Mouse (Mus musculus) retina, embryonic 14.5 days (tissue): ENCODE measurements at regions not wholly inside any gene's neighbourhood (a gene's known extent, or its start where the extent isn't known, plus 50 kb on each side); places are given as distances from the start of the nearest gene placed in this dataset.
"Not testable (repeated sequence)": the region's sequence is repeated elsewhere in the genome, so short reads cannot be mapped to it uniquely, and the experiment has no call there.

Source experiments
- DNase-seq: peaks from one replicate; pipeline ENCODE4 v3.0.0-alpha.2; 2015; ENCODE audit warnings: low spot score

DNA sequence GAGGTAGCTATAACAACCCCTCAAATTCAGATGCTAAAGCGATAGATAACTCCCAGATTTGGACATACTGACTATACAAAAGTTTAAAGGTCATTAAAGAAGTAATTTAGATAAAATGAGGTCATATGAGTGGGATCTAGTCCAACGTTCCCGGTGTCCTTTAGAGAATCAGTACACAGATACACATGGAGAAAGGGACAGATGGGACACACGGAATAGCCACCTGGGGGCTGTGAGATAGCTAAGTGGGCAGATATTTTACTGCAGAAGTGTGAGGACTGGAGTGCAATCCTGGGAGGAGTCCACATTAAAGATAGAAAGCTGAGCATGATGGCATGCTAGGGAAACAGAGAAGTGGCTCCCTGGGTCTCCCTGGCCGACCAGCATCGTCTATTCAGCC, 164.1 kb upstream of the Castor2 start:
- no peak for DNase-seq

DNA sequence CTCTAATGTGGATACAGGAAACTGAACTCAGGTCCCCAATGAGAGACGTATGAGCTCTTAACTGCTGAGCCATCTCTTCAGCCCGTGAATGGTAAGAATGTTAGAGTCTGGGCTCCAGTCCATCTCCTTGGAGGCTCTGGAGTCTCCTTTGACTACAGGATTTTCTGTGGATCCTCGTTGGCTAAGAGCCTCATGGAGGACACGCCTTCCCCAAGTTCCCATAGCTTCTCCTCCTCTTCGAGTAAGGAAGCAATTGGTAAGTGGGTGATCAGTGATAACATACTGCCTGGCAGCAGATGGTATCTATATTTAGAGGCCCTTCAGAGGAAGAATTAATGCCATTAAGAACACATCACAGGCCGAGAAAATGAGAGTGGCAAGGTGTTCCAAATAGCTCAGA, 164.5 kb upstream of the Castor2 start:
- no peak for DNase-seq

DNA sequence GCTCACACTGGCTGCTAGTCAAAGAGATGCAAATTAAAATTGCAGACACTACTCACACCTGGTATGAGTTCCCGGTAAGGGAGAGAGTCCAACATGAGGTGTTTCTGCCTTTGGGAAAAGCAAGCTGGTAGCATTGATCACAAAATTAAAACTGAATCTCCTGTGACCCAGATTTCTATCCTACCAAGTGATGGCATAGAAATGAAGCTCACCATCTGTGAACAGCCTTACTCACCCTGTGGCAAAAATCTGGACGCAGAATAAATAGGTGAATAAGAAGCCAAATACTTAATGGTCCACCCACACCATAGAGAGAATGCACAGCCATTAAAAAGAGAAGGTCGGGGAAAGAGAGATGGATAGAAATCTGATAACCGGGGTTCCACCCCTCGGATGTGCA, 169.4 kb upstream of the Castor2 start:
- no peak for DNase-seq

DNA sequence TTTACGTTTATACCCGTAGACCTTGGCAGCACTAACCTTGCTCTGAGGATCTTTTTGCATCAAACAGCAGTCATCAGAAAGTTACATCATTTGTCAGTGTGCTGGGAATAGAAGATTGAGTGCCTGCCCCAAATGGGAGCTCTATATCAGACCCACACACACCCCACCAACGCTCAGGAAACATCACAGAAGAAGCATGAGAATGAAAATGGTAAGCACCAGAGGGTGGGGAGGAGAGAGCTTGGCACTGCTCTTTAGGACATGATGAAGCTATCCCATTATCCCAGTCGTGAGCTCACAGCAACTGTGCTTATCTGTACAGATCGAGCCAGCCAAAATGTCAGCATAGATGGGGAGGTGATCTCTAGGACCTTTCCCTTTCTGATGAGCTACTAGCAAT, 172.5 kb upstream of the Castor2 start:
- no peak for DNase-seq

DNA sequence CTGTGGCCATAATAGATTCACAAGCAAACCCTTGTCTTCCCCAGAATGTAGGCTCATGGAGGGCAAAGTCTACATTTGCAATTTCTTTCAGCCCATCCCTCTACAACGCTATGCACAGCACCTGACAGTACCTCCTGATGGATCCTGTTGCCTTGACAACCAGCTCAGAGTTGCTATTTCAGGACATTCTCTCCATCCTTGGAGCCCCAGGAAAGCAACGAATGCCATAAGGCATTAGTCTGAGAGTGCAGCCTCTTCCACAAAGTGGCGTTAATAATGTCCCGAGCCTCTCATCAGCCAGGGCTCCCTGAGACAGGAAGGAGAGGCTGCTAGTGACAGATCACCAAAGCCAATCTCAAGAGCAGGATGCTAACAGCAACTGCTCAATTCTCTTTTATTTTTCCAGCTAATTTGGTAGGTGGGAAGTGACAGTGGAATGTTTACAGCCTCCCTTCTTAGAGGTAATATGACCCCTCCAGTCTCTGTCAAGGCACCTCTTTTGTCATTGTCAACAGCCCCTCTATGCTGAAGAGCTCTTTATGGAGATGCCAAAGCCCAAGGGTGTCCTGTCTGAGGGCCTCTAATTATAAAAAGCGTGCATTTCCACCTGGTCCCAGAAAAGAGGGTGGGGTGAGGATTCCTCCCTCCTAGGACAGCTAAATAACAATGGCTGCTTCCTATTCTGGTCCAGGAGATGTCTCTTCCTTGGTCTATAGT, 174.2 kb upstream of the Castor2 start:
- peak; percentile 28 for DNase-seq

DNA sequence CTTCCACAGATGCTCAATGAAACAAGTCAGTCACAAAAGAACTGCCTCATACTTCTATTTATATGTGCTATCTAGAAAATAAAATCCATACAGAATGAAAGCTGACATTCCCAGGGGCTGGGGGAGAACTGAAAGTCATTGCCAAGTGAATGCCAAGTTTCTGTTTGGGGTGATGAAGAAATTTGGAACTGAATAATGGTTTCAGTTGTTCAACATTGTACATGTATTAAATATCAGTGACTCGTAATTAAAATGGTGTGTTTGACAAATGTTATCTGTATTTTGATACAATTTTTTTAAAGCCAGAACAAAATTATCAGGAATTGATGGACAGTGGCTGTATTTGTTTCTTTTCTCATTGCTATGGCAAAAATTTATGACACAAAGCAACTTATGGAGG, 177.3 kb upstream of the Castor2 start:
- DNase-seq, result no peak

DNA sequence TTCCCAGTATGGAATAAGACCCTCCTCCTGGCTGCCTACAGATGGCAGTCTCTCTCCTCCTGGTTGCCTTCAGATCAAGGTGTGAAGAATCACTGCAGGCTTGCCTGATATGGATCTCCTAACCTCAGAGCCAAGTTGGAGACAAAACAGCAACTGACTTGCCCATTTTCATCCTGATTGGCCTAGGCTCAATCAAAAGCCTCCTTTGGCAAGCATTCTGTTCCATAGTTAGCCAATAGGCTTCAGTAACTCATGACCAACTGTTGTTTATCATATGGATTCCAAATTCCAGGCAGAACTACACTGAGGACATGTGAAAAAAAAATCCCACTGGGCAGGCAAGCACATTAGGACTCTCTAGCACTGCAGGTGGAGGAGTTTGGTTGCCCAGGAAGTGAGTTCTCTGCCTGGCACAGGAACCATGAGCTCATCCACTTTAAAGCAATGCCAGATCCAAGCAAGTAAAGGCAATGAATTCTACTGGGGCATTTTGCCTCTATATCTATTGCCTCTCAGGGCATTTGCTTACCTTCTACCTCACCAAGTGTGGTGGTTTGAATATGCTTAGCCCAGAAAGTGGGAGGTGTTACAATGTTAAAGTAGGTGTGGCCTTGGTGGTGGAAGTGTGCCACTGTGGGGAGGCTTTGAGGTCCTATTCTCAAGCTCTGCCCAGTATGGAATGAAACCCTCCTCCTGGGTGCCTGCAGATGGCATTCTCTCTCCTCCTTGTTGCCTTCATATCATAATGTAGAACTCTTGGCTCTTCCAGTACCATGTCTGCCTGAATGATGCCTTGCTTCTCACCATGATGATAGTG, 183.6 kb upstream of the Castor2 start:
- DNase-seq, result no peak

DNA sequence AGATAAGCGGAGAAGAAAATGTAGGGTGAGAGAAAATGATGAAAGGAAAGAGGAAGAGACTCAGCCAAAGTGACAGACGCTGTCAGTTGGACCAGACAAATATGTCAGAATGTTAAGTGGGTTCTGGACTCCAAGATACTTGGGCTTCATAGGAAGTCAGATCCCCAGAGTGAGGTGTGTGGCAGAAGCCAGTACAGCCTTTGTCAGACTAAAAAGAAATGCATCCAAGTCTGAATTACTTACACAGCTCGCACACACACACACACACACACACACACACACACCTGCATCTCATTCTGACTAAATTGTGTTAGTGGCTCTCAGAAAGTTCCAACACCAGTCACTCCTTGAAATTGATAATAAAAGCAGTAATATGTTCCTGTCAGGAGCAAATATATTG, 192.1 kb upstream of the Castor2 start:
- DNase-seq, result no peak

DNA sequence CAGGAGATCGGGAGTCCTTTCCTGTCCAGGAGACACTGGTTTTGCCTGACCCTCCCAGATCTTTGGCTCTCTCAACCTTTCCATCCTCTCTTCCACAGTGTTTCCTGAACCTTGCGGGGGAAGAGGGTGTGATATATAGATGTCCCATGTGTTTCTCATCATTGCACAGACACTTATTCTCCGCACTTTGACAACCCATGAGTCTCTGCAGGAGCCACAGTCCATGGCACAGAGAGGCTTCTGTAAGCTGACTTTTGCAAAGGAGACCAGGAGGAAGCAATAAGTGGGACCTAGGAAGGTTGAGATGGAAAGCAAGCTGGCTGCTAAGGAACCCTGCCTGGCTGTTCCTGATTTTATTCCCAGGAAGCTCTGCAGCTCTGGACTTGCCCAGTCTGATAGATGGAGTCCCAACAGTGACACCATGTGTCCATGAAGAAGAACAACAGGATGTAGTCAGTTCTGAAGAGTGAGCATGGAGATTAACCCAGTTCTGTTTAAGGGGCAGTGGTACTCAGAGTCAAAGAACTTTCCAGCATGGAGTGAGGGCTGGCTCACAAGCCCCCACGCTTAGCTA, 201.4 kb upstream of the Castor2 start:
- peak; percentile 69 for DNase-seq

DNA sequence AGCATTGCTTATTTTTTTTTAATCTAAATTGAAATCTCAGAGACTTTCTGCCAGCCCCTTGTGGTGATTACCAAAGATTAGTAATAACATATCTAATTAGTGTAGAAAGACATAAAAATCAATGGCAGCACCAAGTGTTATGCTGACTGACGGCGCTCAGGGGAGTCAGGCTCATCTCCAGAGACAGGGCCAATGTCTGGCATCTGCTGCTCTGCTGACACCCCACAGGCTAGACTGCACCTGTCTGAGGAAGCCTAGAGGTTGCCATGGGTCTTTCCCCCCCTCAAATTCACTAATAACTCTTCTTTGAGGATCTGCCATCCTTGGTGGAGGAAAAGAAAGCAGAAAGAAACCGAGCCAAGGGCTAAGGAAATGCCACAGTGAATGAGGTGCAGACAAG, 208.8 kb upstream of the Castor2 start:
- no peak for DNase-seq

DNA sequence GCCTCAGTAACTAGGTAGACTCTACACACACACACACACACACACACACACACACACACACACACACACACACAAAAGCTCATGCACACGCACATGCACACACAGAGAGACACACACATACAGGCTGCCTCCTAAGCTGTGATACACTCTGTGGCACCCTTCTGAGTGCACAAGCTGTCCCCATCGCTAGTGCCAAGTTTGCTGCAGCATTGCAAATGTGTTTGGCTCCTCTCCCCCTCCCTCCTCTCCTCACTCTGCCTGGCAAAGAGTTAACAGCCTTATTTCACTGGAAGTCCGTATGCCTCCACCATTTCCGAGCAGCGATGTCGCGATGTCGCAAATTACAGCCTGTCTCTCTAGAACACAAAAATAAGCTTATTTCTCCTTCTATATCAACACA, 209.7 kb upstream of the Castor2 start:
- no peak for DNase-seq

DNA sequence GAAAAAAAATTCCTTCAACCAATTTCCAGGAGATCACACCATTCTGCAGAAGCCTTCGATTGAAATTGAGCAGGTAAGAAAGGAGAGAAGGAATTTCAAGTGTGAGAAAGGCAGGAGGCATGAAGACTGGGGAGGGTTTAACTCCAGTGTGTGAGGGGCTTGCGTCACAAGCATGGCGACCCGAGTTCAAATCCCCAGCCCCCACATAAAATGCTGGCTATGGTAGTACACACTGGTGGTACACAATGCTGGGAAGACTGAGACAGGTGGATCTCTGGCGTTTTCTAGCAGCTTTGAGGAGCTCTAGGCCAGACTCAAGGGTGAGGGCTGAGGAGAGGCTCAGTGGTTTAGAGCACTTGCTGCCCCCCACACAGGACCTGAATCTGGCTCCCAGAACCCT, 214.0 kb upstream of the Castor2 start:
- DNase-seq, result no peak

DNA sequence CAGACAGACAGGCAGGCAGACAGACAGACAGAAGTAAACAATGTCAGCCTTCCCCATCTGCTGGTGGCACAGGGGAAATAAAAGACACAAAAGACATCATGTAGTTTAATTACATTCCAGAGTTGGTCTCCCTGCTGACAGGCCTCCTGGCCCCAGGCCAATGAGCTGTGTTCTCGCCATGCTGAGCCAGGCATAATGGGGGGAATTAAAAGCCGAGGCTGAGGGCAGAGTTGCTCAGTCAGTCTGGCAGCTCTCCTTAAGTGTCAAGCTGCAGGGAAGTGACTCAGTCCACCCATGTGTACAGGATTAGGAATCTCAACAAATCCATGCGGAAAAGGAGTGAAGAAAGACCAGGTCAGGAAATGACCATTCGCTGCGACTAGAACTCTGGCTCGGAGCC, 214.5 kb upstream of the Castor2 start:
- DNase-seq, result peak; percentile 70

DNA sequence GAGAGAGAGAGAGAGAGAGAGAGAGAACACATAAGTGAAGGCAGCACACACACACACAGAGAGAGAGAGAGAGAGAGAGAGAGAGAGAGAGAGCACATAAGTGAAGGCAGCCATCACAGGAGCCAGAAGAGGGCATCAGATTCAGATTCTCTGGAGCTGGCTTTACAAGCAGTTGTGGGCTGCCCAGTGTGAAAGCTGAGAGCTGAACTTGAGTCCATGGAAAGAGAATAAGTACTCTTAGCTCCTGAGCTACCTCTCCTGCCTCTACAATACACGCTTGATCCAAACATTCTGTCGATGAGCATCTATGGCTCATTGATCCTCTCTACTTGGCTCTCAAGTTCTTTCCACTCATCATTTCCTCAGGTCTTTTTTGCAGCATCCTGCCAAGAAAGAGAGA, 214.9 kb upstream of the Castor2 start:
- peak; percentile 38 for DNase-seq

DNA sequence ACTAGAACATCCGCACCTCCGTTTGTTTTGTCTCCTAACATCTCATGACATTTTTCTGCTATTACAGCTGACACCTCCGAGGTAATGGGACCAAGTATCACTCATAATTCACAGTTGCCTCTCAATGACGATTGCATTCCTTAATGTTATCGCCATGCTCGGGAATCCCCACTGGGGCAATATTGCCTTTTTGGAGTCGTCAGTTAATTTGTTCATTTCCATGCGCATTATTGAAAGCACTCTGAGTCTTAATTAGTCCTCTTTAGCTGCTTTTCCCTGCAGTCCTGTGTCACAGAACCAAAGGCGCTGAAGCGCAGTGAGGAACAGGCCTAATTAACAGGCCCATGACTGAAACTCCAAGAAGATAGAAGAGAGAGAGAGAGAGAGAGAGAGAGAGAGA, 255.0 kb upstream of the Castor2 start:
- DNase-seq, result peak; percentile 18

DNA sequence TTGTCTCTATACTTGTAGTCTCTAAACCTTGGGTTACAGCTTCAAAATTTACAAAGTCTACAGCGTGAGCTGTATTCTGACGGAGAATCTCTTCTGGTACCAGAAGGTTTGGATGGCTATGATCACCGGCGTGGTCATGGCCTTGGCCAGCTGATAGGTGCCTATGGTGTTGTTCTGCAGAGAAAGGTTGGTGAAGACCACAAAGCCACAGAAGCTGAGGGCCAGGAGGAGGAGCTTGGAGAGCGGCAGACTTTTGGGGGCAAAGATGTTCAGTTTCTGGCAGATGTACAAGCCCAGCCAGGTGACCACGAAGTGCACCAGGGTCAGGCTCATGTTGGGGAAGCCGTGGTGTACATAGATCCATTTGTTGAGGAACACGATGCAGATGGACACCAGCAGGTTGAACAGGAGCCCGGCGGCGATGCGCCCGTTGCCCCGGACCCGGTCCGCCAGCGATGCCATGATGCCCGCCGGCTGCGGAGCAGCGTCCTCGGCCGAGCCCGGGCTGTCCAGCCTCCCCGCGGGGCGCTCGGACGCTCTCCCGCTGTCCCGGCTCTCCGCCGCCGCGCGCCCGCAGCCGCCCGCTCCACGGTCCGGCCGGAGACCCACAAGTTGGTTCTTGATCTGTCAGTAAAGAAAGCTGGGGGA, 257.3 kb upstream of the Castor2 start:
- not testable (repeated sequence) for DNase-seq

DNA sequence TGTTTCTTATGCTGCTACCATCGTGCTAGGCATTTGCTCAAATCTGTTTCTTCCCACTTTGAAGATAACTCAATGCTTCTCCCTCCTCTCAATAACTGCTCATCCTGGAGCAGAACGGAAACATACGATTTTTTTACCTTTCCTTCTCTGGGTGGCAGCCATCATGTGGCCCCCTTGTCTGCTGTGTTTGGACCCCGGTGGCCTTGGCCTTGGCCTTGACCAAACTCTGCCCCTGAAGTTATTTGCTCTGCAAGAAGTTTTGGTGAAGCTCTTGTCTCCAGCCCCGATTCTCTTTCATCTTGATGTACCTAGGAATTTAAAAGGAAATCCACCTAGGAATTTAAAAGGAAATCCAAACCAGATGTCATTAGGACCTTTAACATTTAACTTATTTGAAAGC, 261.2 kb upstream of the Castor2 start:
- no peak for DNase-seq

DNA sequence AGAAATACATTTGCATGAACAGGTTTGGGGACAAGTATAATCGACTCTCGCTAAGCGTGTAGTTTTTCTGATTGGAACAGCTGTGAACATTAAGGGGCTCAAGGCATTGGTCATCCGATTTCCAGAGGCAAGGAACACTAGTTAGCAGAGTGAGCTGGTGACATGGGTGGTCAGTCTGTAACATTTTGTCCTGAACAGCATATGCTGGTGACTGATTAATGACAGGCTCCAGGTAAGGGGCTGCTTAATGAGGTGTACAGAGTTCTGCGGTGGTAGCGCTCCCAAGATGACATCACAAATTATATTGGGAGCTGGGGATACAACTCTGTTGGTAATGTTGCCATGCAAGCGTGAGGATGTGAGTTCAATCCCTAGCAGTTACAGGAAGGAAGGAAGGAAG, 266.3 kb upstream of the Castor2 start:
- DNase-seq, result no peak

DNA sequence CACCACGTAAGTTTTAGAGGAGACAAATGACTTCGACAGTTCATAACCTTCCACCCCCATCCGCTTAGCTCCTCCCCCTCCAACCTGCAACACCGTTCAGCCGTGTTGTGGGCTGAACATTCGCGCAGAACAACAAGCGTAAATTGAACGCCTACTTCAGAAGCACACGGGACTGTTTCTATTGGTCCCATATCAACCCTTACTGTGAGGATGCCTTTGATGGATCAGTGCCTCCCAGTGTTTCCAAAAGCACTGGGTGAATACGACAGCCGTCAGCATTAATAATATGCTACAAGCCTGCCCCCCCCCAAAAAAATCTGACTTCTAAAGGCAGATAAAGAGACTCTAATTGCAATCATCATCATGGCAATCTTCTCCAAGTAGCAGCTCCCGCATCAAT, 271.3 kb upstream of the Castor2 start:
- no peak for DNase-seq

DNA sequence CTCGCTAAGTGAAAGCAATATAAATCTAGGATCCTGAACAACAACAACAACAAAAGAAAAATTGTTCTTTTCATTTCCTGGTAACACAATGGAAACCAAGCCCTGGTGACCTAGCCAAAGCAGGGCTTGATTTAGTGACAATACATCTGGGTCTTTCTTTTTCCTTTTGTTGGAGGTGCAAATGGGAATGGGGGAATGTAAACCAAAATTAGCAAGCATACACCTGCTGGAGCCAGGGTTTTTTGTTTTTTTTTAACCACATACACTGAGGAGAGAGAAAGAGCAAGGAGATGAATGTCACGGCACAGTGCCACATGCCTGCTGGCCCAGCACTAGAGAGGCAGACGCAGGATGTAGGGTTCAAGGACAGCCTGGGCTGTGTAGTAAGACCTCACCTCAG, 275.6 kb upstream of the Castor2 start:
- DNase-seq, result no peak

DNA sequence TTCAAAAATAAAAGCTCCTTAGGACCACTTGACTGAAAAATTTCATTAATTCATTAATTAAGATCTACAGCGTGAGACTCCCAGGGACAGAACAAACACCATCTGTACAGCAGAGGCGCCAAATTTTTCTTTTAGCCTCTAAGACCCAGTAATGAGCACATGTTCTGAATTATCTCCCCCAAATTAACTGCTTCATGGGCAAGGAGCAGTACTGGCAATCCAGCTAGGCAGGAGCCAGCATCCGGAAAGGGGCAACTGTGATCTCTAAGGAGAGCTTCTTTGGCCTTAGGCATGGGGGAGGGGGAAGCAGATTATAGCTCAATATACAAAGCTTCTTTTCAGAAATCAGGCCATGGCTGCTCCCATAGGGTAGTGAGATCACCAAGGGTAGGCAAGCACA, 278.2 kb upstream of the Castor2 start:
- DNase-seq, result peak; percentile 63

DNA sequence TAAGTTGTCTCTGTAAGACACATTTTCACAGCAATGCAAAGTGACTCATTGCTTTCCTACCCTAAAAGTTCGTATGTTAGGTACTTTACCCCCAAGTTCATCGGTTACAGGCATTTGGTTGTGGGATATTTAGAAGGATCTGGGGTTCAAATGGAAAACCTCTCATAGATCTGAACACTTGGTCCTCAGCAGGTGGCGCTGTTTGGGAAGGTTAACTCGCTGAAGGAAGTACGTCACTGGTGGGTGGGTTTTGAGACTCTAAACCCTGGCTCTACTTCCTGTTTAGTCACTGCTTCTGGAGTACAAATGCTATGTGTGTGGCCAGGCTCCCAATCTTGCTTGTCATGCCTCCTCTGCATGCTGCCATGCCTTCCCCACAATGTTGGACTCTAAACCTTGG, 284.0 kb upstream of the Castor2 start:
- peak; percentile 19 for DNase-seq

DNA sequence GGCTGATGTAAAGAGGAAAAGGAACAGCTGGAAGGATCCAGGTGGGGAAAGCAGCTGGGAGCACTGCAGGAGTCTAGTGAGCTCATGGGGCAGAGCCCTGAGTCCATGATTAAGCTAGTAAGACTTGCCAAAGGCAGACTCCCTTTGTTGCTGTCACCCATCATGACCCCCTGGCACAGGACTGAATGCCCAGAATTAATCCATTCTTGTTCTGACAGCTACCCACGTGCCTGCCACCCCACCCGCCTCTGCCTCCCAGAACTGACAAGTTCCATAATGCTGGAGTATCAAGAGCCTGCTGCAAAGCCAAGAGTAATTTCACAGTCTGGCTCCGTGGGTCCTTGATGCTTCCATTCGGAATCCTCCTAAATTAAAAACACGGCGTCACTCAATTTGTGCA, 285.1 kb upstream of the Castor2 start:
- no peak for DNase-seq
